Mouse (Mus musculus): ENCODE results near the gene Rsbn1. TPM values are rescaled to one million over a fixed set of nuclear protein-coding genes. Genes with fewer than 3 reads are reported as not detected.

Rsbn1 gene
- polyA plus RNA-seq, 1 experiment, result 2.7 TPM

DNA sequence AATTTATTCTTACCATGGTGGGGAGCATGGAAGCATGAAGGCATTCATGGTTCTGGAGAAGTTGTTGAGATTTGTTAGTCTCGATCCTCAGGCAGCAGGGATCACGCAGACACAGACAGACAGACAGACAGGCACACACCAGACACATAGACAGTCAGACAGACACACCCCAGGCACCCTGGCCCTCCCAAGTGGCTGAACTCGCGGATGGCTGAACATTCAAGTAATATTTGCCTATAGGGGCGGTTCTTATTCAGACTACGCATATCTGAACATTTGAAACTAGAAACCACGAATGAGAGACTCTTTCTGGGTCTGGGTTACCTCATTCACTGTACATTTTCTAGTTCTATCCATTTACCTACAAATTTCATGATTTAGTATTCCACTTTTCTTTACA lies 34.7 kb downstream of the Rsbn1 start:
- no peak for DNase-seq (ENCODE audit: low read depth)

DNA sequence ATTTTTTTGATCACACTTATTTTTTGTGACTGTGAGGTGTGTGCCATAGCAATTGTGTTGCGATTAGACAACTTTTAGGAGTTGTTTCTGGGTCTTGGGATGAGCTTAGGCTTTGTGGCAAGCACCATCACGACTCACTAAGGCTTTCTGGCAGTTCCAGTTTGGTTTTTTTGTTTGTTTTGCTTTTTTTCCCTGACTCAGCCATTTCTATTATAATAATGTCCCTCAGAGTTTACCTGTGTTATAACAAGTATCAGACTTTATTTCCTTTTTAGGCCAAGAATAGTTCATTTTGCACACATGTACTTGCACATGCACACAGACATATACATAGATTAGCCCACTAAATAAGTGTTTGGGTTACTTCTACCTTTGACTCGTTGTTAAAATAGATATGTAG lies 46.7 kb downstream of the Rsbn1 start:
- no peak for DNase-seq (ENCODE audit: low read depth)

DNA sequence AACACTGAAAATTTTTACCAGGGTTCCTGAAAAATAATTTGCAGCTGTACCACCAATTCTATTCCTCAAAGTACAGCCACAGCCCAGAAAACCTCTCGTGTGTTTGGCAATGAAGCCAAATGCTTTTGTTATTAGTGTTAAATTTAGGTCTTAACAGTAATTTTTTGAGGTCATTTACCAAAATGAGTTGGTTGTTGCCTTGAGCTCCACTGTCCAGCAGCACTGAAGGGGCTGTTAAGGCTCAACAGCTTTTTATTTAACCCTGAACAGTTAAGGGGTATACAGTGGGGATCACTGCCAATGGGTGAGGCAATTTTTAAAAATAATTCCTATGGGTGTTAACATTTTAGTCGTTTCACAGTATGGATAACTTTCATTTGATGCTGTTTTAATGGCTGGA lies 53.3 kb downstream of the Rsbn1 start:
- no peak for DNase-seq (ENCODE audit: low read depth)

DNA sequence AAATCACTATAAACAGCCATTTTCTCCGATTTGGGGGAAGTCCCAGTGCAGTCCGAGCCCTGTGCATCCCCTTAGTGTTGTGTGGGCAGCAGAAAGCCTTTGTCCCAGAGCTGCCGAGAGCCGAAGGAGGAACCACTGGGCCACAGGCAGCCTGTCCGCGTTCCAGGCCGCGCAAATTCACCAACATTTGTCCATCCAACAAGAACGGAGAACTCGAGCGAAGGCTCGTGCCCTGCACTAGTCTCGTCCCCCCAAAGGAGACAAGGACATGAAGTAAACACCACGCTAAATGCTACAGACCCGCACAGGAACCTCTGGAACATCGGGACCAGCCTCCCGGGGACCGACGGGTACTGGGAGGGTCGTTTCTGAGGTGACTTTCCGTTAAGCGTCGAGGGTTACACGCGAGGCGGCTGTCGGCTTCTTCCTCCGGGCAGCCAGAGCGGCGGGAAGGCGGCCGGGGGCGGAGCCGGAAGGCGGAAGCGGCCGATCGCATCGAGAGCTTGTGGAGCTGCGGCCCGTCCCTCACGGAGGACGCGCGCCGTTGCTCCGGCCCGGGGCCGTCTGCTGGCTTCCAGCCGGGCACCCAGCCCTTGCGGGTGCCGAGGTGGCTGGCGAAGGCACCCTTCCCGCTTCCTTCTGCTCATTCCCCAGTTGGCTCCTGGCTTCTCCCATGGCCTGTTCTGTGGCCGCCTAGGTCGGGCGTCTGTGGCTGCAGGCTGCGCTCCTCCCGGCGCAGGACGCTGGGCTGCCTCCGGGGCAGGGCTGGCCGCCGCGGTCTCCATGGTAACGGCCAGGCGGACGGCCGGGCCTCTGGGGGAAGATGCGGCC lies 54.2 kb downstream of the Rsbn1 start, which contains the start of gene Phtf1:
TSS of gene Phtf1 (plus strand) at position 250 of the 831 bp plus-strand sequence.
- DNase-seq (ENCODE audit: low read depth), result no peak

DNA sequence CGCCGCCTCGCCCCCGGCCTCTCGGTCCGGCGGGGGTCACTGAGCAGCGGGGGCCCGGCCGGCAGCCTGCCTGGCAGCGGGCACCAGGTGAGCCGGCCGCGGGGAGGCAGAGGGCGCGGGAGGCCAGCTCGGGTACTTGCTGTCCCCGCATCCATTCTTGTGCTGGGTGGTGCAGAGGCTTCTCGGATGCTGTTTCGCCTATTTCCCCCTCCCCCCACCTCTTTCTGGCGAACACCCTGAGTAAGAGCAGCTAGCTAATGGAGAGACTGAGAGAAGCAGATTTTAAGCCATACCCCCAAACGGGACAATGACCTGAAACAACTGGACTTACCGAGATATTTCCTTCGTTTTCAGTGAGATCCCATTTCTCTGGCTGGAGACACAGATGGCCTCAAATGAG lies 54.8 kb downstream of the Rsbn1 start:
- DNase-seq (ENCODE audit: low read depth), result no peak

DNA sequence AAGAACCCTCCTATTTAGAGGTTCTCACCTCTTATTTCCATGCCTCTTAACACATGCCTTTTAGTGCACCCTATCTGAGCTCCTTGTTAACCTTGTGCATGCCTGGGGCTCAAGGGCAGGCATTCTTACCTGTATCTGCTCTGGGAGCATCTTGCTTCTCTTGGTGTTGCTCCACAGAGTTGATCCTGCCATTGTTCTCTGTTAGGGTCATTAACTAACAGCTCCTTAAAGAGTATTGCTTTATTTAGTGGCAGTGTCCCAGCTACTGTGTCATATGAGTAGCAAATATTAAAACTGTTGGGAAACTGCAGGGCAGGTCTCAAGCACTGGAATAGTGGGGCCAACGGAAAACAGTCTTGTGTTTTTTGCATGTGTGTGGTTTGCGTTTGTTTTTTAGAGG lies 57.2 kb downstream of the Rsbn1 start:
- peak; percentile 76 for DNase-seq (ENCODE audit: low read depth)

DNA sequence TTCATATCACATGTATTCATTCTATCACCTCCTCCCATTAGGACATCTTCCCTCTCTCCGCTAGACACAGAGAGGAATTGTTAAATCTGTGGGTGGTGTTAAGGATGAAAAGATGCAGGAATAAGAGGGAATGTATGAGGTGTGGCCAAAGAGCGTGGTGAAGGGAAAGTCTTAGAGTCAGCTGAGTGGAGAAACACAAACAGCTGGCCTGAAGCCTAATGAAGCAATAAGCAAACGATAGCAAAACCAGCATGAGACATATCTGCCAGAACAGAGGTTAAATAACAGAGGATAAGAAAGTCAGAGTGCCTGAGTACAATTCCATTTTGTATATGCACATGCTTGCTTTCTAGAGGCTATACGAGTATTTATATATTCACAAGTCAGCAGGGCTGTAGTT lies 70.6 kb downstream of the Rsbn1 start:
- no peak for DNase-seq (ENCODE audit: low read depth)

DNA sequence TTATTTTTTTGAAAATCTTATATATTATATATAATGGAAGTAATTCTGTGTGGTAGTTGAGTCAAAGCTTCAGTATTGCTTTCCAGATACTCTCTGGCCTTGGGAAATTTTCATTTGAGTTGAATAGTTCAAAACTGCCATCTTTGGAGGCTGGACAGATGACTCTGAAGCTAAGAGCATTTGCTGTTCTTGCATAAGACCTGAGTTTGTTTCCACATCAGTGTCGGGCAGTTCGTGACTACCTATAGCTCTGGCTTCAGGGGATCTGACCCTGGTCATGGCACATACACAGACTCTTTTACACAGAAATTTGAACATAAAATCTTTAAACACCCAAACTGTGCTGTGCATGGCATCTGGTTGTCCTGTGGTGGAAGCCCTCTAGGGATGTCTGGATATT lies 71.3 kb downstream of the Rsbn1 start:
- no peak for DNase-seq (ENCODE audit: low read depth)

DNA sequence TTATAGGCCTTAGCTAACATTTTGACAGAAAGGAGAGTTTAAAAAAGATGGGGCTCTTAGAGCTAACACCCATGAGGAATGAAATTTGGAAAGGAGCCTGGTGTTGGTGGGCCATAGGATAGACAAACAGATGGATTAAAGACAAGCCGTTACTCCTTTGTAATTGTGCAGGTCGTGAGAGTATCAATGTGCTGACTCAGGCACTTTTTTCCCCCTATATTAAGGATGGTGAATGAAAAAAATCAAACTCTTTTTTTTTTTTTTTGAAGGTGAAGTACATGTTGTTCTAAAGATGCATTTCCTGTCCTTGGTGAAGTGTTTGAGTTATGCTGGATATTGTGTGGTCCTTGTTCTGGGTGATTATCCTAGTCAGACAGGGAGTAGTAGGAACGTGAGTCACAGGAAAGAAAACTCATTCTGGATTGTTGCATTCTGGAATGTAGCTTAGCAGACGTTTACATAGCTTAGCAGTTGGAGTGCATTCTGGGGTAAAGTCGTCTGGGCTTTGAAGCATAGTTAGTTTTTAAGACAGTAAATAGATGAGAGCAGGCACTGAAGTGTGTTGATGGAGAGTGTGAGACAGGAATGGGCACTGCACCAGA lies 74.0 kb downstream of the Rsbn1 start:
- no peak for DNase-seq (ENCODE audit: low read depth)

DNA sequence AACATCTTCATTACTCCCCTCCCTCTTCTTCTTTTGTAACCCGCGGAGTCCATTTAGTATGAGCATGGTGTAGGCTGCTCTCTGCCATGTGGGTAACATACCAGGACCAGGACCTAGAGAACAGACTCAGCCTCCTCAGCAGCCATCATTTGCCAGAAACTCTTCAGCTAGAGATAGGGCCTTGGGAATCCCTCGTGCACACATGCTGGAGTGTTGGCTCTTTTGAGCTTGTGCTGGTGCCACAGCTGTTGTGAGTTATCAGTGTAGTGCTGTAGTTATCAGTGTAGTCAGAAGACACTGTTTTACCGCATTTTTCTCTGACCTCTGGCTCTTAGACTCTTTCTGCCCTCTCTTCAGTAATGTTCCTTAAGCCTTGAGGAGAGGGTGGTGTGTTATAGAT lies 75.4 kb downstream of the Rsbn1 start:
- DNase-seq (ENCODE audit: low read depth), result no peak

DNA sequence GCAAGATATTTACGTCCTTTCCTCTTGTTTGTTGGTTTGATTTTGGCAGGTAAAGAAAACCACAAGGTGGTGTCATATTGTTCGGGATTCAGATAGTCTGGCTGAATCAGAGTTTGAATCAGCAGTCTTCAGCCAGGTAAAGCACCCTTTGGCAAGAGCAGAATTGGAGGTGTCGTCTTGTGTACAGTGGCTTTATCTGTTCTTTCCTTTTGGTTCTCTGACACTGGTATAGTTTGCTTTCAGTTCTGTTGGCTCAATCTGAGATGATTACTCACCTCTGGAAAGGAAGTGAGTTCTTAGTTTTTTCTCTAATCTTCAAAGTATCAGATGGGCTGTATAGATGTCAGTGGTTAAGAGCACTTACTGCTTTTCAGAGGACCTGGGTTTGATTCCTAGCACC lies 77.4 kb downstream of the Rsbn1 start:
- no peak for DNase-seq (ENCODE audit: low read depth)

DNA sequence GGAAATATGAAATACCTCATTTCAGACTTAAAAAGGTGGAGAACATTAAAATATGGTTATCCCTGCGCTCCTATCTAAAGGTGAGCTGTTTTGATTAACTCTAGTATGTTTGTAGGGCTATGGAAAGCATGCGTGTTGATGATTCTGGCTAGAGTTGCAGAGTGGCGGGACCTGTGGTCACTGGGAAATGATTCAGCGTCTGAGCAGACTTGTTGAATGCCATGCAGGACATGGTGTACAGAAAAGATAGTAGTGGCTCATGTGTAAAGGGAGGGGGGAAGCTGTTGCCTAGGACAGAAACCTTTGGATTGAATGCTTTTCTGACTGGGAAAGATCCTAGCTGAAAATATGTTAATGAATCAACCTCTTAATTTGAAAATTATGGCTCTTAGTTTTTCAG lies 84.8 kb downstream of the Rsbn1 start:
- no peak for DNase-seq (ENCODE audit: low read depth)

DNA sequence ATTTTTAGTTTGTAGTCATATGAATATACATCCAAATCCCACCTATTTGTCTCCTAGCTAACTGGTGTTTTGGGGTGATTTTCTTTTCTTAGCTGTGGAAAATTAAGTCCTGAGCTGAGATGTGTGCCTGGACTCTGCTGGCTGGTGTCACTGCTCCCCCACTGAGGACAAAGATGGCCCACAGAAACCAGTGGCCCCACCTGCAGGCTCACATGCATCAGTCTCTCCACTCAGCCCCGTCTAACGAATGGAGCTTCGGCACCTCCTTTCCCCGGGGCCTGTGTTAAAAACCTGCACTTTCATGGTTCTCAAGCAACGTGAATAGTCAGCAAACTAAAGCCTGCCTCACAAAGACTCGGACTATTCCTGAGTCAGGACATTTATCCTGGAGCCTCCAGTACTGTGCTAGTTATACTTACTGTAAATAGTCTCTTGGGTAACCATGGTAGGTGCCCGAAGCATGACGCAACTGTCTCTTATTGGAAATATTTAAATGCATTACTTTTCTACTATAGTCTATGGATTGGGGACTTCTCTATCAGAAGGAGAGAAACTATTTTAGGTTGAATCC lies 93.1 kb downstream of the Rsbn1 start:
- DNase-seq (ENCODE audit: low read depth), result no peak

DNA sequence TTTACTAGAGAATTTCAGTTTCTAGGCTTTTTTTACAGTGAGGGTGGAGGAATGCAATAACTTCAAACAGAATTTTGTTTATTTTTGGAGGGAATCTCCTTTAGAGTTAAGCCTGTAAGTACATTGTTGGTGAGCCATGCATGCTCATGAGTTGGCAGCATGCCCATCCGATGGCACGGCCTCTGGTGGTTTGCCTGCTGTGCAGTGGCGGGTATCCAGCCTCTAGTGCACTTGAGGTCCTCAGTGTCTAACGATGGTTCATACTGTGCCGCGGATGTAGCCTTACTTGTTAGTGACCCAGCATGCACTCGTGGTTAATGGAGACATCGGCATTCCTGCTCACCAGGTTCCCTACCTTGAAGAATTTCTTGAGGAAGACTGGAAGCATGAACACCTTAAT lies 93.6 kb downstream of the Rsbn1 start:
- no peak for DNase-seq (ENCODE audit: low read depth)

DNA sequence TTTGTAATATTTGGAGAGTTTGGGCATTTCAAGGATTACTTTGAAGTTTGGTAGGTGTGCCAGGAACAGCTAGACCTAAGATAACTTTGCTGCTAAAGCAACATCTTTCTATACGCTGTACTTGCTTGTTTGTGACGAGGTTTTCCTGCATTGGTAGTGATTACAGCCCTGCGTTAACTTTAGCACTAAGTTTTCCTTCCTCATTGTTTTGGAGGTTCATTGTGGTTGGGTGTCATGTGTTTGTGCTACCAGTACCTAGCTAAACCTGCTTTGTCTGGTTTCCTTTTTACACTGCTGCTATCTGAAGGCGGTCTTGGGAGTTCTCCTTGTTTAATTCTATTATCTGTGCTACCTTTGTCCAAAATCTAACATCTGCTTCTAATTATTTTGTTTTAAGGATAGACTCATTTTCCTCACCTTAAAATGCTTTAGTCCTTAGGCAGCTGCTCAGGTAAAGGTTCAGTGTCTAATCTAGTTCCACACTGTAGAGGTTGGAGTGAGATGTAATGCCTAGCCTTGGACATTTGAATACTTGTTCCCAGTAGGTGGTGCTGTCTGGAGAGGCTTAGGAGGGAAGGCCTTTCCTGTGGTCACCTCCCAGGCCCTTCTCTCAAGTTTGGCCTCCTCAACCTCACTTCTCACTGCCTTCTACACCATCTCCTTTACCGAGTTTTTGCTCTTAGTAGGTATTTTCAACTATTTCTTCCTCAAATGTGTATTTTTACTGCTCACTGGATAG lies 96.2 kb downstream of the Rsbn1 start:
- DNase-seq (ENCODE audit: low read depth), result no peak

DNA sequence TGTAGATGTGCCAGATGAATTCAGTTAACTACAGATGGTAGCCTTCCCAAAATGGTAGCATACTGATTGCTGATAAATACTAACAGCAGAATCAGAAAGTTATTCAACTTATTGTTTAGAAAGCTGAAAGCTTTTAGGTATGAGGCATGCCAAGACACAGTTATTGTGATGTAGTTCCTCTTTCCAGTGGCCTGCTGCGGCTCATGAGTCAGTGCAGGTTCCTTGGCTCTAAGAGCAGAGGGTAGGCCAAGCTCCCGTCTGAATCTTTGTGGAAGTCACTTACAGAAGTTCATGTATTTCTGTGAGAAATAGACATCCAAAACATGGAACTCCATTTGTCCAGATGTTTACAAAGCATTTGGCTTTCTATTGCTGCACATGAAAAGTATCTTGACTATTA lies 98.1 kb downstream of the Rsbn1 start:
- DNase-seq (ENCODE audit: low read depth), result no peak

Other genes starting within 250 kb of the Rsbn1 start
- 29.4 and 30.5 TPM in 2 replicates for gene Olfml3, start 176.1 kb upstream of the Rsbn1 start, polyA plus RNA-seq (2012; rRNA removed)
- gene Gm10964, start 174.8 kb upstream of the Rsbn1 start, polyA plus RNA-seq (2012; rRNA removed), result not detected in 2 replicates
- 63.1 and 88.4 TPM in 2 replicates for gene Hipk1, start 122.6 kb upstream of the Rsbn1 start, polyA plus RNA-seq (2012; rRNA removed)
- 12.7 and 17.2 TPM in 2 replicates for gene Dclre1b, start 104.7 kb upstream of the Rsbn1 start, polyA plus RNA-seq (2012; rRNA removed)
- 16.7 and 21.6 TPM in 2 replicates for gene Ap4b1, start 104.6 kb upstream of the Rsbn1 start, polyA plus RNA-seq (2012; rRNA removed)
- 0.72 and 0.74 TPM in 2 replicates for gene Gm43064, start 104.5 kb upstream of the Rsbn1 start, polyA plus RNA-seq (2012; rRNA removed)
- gene Bcl2l15, start 81.5 kb upstream of the Rsbn1 start, polyA plus RNA-seq (2012; rRNA removed), result 101 and 104 TPM in 2 replicates
- gene Ptpn22, start 54.3 kb upstream of the Rsbn1 start, polyA plus RNA-seq (2012; rRNA removed), result 24.0 and 30.1 TPM in 2 replicates
- gene Phtf1, start 54.0 kb downstream of the Rsbn1 start, polyA plus RNA-seq (2012; rRNA removed), result 5.8 and 6.9 TPM in 2 replicates

Data from gonadal fat pad, adult 2 months (tissue).